Mouse (Mus musculus): ENCODE measurements around the gene Esr1.

DNA sequence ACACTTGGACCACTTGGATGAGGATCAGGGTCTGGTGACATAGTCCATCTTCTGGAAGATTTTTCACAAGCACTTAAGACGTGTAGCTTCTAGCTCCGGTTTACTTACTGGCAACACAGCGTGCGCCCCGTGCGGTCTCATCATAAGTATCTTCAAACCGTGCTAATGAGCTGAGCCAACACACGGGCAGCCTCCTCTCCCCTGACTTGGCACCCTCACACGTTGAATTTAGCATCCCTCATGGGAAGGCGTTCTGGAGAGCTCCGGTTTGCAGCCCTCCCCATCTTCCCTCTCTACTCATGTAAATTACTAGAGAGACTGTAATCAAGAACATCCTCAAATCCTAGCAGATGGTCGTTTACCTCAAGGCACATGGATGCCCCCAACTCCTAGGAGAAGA lies 12.5 kb upstream of the Esr1 start:
- TF ChIP-seq POLR2A (IDR thresholded peaks at IDR 0.05; ENCODE audit: extremely low read depth, insufficient read depth, low read length) (no peak), CTCF (IDR thresholded peaks at IDR 0.05; ENCODE audit: low read depth, low read length) (no peak)
